ENCODE assay signal across 8 mouse cellular contexts in the genomic region with DNA sequence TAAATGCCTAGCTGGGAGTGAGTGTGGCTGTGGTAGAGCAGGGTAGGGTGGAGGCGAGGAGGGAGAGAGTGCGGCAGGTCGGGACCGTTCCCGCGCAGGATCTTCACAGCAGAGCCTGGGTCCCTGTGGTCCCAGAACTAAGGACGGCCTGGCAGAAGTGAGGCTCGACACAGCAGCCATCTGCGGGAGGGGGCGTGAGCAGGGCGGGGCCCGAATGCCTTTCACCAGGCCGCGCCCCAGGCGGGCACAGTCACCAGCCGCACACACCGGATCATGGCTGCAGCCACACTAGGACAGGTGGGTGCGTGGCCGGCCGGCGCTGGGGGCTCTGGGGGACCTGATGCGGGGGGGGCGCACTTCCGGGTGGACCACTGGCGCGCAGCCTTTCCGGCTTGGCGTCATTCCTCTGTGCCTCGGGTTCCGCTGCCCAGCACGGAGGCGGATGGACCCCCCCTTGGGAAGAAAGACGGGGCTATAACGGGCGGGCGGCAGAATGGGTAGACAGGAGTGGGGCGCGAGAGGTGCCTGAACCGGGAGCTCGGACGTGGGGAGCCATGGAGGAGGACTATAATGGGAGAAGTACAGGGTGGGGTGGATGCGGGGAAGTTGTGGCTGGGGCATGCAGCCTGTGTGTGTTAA. TPM values are rescaled to one million over a fixed set of nuclear protein-coding genes. Genes with fewer than 3 reads are reported as not detected.
DNase-seq lines count a peak whose midpoint lies in the region; ATAC-seq lines count a peak whose summit lies in the region.

A gene (plus strand): TSS at position 51 of the 639 bp plus-strand sequence.

- peak; percentile 60 for ATAC-seq in intestine, embryonic 14.5 days (replicated peaks; ENCODE audit: low FRiP score, low TSS enrichment, low read depth)

- peak within 1 kb of the TSS; percentile 70 for H3K9ac ChIP-seq in intestine, embryonic 14.5 days (ENCODE audit: low read length)

- H3K27ac ChIP-seq in intestine, embryonic 14.5 days (ENCODE audit: low read depth), result peak within 1 kb of the TSS; percentile 71

- DNase-seq in adrenal gland, adult 8-10 months, result peak; percentile 79
- DNase-seq in embryo, embryonic 11.5 days (ENCODE audit: low read depth, low spot score), result peak; percentile 42
- DNase-seq in gastrocnemius, postnatal 36 days, result peak; percentile 59 to 69
- DNase-seq in intestine, embryonic 14.5 days (ENCODE audit: low spot score), result peak; percentile 80
- peak; percentile 43 to 89 for DNase-seq in left cerebral cortex, postnatal 10 days (ENCODE audit: extremely low spot score in 1 of 2, low spot score in 2 of 2)
- DNase-seq in right cerebral cortex, postnatal 10 days (ENCODE audit: low spot score in 2 of 2), result peak; percentile 79 to 84
- DNase-seq in urinary bladder, postnatal 36 days (ENCODE audit: low spot score in 2 of 2), result peak; percentile 56 to 78

- peaks cover 27% of the 10 kb centered on the region for H3K4me1 ChIP-seq in intestine, embryonic 14.5 days (replicated peaks; ENCODE audit: control insufficient read depth, insufficient read depth, low read length)
- H3K4me1 ChIP-seq in megakaryocyte, embryonic 14.5 days, result peaks cover 91% of the 10 kb centered on the region

- no peaks in the 10 kb centered on the region for H3K27me3 ChIP-seq in intestine, embryonic 14.5 days (replicated peaks; ENCODE audit: control insufficient read depth, insufficient read depth, low read length)
- no peaks in the 10 kb centered on the region for H3K27me3 ChIP-seq in megakaryocyte, embryonic 14.5 days (replicated peaks)

- H3K9me3 ChIP-seq in intestine, embryonic 14.5 days (ENCODE audit: control insufficient read depth, low read length), result no peaks in the 10 kb centered on the region
- no peaks in the 10 kb centered on the region for H3K9me3 ChIP-seq in megakaryocyte, embryonic 14.5 days

- under 1% methylated on average over 40 of the region's 42 CpGs for WGBS in intestine, embryonic 14.5 days

- H3K4me2 ChIP-seq in intestine, embryonic 14.5 days (ENCODE audit: low read length), result peak within 1 kb of the TSS; percentile 60

- 0 out of 2 replicates have a peak, but pooled peaks cover 5% of the 10 kb centered on the region for H3K36me3 ChIP-seq in intestine, embryonic 14.5 days (ENCODE audit: control insufficient read depth, insufficient read depth, low read length)
- H3K36me3 ChIP-seq in megakaryocyte, embryonic 14.5 days (replicated peaks; ENCODE audit: low read length), result peaks cover 32% of the 10 kb centered on the region

- intact Hi-C loops in gastrocnemius, postnatal 36 days (cut with DNase I), result no loop called here
- intact Hi-C loops in left cerebral cortex, postnatal 10 days (cut with DNase I), result no loop called here

- peak within 1 kb of the TSS; percentile 73 for H3K4me3 ChIP-seq in intestine, embryonic 14.5 days (ENCODE audit: low read depth, low read length)
- peak within 1 kb of the TSS; percentile 95 for H3K4me3 ChIP-seq in megakaryocyte, embryonic 14.5 days (replicated peaks)

RNA-seq across cellular contexts. Expression of the gene that starts here (rescaled TPM):
- 100 to 1,000 TPM; 191 to 306 (median 245) TPM for total RNA-seq in adrenal gland, adult 8-10 months (2022)
- total RNA-seq in gastrocnemius, postnatal 36 days (2021), result 10 to 100 TPM; 55.7 to 86.8 TPM
- 56.7 and 60.1 TPM in 2 replicates for polyA plus RNA-seq in intestine, embryonic 14.5 days (2014; fragmentation: Nextera tagmentation; extraction: Ambion mirVana)
- 10 to 100 TPM; 20.9 to 21.8 TPM for total RNA-seq in left cerebral cortex, postnatal 10 days (2021)
- 20.6 and 56.4 TPM in 2 replicates for polyA plus RNA-seq in megakaryocyte, embryonic 14.5 days (2012; ENCODE audit: insufficient read depth, low replicate concordance)

Comparison
In these comparisons a context has a peak if more than half of its experiments do, and no peak if none do; other contexts are left out.
1. Peak in every context shown above with its lines: DNase-seq, ATAC-seq, H3K4me3 ChIP-seq and H3K27ac ChIP-seq.